Mouse (Mus musculus) olfactory bulb, adult 2 months (tissue): Measurements from ENCODE around the gene Stat5a. TPM values are rescaled to one million over a fixed set of nuclear protein-coding genes. Genes with fewer than 3 reads are reported as not detected.

Source experiments
- H3K27ac ChIP-seq: fragments of 200-500 bp; 2 replicates; pipeline ENCODE4 v1.5.1; 2012; ENCODE audit warnings: low read depth, low read length; ENCODE audit not compliant: insufficient read depth
- H3K4me1 ChIP-seq: fragments of 200-500 bp; 2 replicates; pipeline ENCODE4 v1.6.1; 2012; ENCODE audit warnings: low read length; ENCODE audit not compliant: control insufficient read depth, insufficient read depth
- H3K4me3 ChIP-seq: fragments of 200-500 bp; 2 replicates; pipeline ENCODE4 v1.5.1; 2012; ENCODE audit warnings: mild to moderate bottlenecking, low read depth, low read length, moderate library complexity; ENCODE audit not compliant: insufficient read depth
- CTCF ChIP-seq: fragments of 200-500 bp; IDR thresholded peaks from 2 replicates; pipeline ENCODE4 v1.5.1; 2012; ENCODE audit warnings: low read depth, mild to moderate bottlenecking, low read length, moderate library complexity; ENCODE audit not compliant: insufficient read depth
- POLR2A ChIP-seq: fragments of 200-500 bp; IDR thresholded peaks from 2 replicates; pipeline ENCODE4 v1.6.1; 2012; ENCODE audit warnings: mild to moderate bottlenecking, low read depth, low read length, moderate library complexity; ENCODE audit not compliant: insufficient read depth
- WGBS: fragments of 180-500 bp; shearing (Covaris S2); methylation state at CpG from one replicate; pipeline ENCODE4 v1.1.7; 2018; 5-methylcytosine and 5-hydroxymethylcytosine counted together
- polyA plus RNA-seq: library from polyadenylated mRNA; stranded (reverse); fragments of >200 nt; gene quantifications from 2 replicates; pipeline ENCODE4 v1.2.4, GENCODE M21; 2012; ENCODE audit warnings: low replicate concordance; ENCODE audit not compliant: missing spikeins, insufficient read depth, insufficient read length

The Stat5a gene
- polyA plus RNA-seq, 1 experiment, result not detected

DNA sequence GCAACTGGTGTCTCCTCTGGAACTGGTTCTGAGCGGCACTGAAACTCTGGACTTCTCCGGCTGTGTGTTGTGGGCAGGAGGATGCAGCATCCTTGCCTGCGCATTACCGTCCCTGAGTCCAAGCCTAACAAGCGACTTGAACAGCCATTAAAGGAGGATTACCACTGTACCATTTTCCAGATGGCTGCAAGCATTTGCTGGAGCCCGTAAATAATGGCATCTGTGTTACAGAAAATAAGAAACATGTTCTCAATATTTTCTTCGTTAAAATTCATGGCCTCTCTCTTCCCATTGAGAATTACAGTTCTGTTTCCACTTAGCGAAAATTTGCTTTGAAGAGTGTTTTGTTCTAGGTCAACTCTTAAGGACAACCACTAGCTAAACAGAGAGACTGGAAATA is 39.1 kb upstream of the Stat5a start:
- WGBS, result 71% methylated on average over 8 of the region's 8 CpGs

DNA sequence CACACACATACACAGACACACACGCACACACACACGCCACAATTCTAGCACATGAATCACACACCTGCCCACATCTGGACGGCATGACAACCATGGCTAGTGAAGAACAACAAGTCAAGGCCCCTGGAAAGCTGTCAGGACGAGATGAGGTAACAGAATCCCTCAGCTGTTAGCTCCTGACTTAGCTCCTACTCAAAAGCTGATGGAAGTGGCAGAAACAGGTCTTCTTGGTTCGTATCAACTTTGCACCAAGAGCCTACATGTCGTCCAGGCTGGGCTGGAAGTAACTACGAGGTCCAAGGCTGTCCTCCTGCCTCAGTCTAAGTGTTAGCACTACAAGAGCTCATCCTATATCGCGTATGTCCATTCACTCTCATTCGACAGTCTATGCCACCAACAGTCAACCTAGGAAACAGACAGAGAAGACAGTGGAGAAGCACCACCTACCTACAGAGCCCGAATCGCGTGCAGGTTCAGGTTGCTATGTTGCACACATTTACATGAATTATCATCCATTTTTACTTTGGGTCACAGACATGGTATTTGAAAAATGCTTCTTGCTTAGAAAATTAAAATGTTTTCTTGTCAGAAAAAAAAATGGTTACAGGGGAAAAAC is 37.4 kb upstream of the Stat5a start:
- H3K4me1 ChIP-seq, result peaks cover 33% of the 10 kb centered on the region
- 93% methylated on average over 13 of the region's 13 CpGs for WGBS
- no peak overlapping the region for H3K27ac ChIP-seq
- no peak overlapping the region for H3K4me3 ChIP-seq
- TF ChIP-seq POLR2A (no peak), CTCF (no peak)

More for the DNA sequence above, 39.1 kb upstream of the Stat5a start:
- TF ChIP-seq POLR2A (no peak), CTCF (no peak)
- H3K27ac ChIP-seq, result no peak overlapping the region
- H3K4me1 ChIP-seq, result peaks cover 26% of the 10 kb centered on the region
- H3K4me3 ChIP-seq, result no peak overlapping the region

DNA sequence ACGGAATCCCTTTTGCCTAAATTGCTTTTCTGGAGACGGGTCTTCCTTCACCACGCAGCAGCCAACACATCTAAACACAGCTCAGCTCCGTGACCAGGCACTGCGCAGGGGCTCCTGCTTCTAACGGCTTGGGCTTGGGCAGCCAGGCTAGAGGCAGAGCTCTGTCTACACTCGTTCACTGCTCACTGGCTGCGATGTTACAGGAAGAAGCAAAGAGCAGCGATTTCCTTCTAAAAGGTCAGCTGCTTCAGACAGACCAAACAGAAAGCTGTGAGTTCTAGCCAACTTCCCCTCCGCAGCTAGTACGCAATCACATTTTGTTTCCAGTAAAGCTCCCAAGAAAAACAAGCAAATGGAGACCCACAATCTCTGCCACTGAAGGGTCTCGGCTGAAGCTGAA is 36.8 kb upstream of the Stat5a start:
- Histone ChIP-seq H3K4me1 (peaks cover 34% of the 10 kb centered on the region), H3K4me3 (no peak overlapping the region), H3K27ac (0 out of 2 replicates have a peak overlapping the region, but pooled peaks have one; percentile 1)
- TF ChIP-seq POLR2A (no peak), CTCF (no peak)
- 68% methylated on average over 12 of the region's 12 CpGs for WGBS

DNA sequence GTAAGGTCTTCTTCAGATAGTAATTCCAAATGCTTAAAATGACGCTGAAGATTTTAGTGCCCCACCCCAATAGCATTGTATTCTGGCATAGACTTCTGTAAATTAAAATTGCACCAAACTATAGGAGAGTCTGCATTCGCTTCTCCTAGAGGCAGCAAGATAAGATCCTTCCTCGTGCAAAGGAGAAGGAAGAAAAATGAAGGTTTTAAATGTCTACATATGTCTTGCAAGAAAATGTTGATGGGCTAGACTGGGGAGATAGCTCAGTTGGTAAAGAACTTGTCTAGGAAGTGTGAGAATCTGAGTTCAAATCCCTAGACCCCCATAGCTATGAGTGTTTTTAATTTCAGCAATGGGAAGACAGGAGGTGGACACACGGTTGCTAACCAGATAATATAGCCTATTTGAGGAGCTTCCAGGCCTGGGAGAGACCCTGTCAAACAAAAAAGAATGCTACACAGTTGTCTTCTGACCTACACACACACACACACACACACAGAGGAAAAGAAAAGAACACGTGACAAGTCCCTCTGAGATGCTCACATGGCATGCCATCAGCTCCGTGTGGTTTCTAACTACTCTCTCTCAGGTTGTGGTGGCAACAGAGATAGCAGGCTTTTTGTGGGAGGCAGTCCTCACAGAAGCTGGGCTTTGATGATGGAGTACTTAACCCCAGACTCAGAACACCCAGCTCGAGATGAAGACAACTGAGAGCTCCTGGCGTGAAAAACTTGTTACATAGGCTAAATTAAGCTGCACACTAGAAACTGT is 35.4 kb upstream of the Stat5a start:
- no peak overlapping the region for H3K4me3 ChIP-seq
- peaks cover 40% of the 10 kb centered on the region for H3K4me1 ChIP-seq
- TF ChIP-seq POLR2A (no peak), CTCF (no peak)
- 52% methylated on average over 8 of the region's 8 CpGs for WGBS
- H3K27ac ChIP-seq, result peak overlapping the region; percentile 75

DNA sequence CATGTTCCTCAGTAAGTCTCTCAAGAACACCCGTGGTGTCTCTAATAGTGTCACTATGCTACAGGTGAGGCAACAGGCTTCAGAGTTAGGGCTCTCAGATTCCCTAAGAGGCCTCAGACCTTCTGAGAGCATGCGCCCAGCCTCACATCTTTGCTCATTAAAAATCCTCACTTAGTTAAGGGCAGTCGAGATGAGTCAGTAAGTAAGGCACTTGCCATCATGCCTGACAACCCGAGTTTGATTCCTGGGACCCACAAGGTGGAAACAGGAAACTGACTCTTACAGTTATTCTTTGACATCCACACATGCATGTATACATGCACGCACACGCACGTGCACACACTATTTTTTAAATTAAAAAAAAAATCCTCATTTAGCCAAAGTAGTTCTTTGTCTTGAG is 34.7 kb upstream of the Stat5a start:
- no peak overlapping the region for H3K4me3 ChIP-seq
- H3K27ac ChIP-seq, result peak overlapping the region; percentile 75
- H3K4me1 ChIP-seq, result peaks cover 42% of the 10 kb centered on the region
- TF ChIP-seq CTCF, result no peak
- no peak for TF ChIP-seq POLR2A
- WGBS, result 72% methylated on average over 7 of the region's 7 CpGs

DNA sequence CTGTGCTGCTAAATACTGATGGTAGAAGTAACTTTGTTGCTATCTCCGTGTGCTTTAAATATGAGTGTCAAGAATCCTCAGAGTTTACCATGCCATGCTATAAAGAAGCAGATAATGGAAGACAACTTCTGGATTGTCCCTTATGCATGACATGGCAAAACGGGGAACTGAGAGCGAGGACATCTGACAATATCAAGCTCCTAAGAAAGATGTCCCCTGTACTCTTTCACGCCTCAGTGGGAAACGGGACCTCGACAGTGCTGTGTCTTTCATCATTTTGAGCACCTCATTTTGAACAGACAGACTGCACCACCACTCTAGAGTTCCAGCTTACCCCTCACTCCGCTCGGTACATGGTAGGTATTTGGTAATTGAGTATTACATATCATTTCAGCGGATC is 33.7 kb upstream of the Stat5a start:
- TF ChIP-seq POLR2A (no peak), CTCF (no peak)
- Histone ChIP-seq H3K27ac (peak overlapping the region; percentile 46; the same call in 1 of the 2 replicates), H3K4me1 (peaks cover 43% of the 10 kb centered on the region), H3K4me3 (no peak overlapping the region)
- 82% methylated on average over 9 of the region's 9 CpGs for WGBS

DNA sequence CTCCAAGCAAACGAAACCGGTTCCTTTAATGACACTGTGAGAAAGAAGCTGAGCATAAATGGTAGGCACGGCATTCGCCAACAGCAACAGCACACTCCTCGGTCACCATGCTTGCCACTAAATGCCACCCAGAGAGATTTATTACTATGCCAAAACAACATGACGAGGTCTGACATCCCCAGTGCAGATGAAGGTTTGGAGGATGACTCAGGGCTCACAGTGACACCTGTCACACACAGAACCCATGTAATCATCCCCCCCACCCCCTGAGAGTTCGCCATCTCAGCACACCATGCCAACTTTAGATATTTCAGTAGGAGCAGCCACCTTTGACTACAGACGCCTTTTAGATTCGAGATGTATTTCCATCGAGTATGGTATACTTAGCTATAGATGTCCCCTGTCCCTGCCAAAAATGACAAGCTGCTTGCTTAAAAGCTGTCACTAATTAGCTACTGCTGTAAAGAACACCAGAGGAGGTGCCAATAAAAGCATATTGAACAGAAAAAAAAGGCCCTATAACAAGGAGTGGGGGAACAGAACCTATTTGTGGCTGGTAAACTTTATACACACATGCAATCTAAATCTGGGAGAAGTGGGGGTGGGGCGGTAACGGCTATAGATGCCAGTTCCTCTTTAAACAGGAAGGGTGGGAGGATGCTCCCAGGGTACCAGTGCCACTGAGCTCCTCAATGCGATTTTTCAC is 32.8 kb upstream of the Stat5a start:
- Histone ChIP-seq H3K4me3 (no peak overlapping the region), H3K4me1 (peaks cover 49% of the 10 kb centered on the region), H3K27ac (peak overlapping the region; percentile 92)
- TF ChIP-seq CTCF, result no peak
- no peak for TF ChIP-seq POLR2A
- WGBS, result 40% methylated on average over 13 of the region's 13 CpGs

DNA sequence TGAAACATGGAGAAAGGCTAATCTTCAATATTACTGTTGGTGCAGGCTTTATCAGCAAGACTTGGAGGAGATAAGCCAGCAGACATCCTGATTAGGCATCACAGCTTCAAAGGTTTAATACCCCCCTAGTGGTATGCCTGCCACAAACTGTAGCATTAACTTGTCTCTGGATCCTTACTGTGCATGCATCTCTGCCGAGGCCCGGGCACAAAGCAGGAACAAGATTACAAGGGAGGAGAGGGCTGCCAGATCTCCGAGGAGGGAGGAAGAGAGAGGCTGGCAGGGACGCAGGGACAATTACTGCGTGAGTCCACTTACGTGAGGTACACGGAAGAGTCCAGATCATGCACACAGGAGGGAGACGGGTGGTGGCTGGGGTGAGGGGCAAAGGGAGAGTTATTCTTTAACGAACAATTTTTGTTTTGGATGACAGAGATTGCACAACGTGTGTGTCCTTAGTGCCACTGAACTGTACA is 30.4 kb upstream of the Stat5a start:
- H3K4me1 ChIP-seq, result peaks cover 50% of the 10 kb centered on the region
- TF ChIP-seq POLR2A (no peak), CTCF (no peak)
- WGBS, result 14% methylated on average over 10 of the region's 10 CpGs
- no peak overlapping the region for H3K4me3 ChIP-seq
- H3K27ac ChIP-seq, result peak overlapping the region; percentile 91

DNA sequence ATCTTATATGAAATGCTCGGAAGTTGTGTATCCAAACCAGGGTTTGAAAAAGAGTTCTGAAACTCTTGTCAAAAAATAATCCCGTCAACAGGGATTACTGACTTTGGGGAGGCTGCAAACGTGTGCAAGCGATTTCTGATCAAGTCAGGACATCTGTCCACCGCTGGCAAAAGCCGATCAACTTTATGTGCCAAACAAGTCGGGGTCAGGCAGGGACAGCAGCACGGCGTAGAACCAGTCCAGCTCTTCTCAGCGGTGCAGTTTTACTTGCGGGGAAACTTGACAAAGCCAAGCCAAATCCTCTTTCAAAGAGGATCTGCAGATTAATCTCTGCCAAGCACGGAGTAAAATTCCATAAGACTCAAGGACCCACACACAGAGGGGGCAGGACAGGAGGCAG is 29.5 kb upstream of the Stat5a start:
- H3K4me1 ChIP-seq, result peaks cover 50% of the 10 kb centered on the region
- H3K27ac ChIP-seq, result peak overlapping the region; percentile 91
- no peak for TF ChIP-seq POLR2A
- no peak for TF ChIP-seq CTCF
- WGBS, result 55% methylated on average over 12 of the region's 12 CpGs
- no peak overlapping the region for H3K4me3 ChIP-seq
